14 mouse cellular contexts compared by ENCODE assay signal in genomic region chr14:25759981-25760537, GRCm38 (mm10). TPM values are rescaled to one million over a fixed set of nuclear protein-coding genes. Genes with fewer than 3 reads are reported as not detected.
A peak's percentile ranks its signal among the peaks of the same experiment; 100 is the strongest.
DNase-seq lines count a peak whose midpoint lies in the region; ATAC-seq and TF ChIP-seq lines count a peak whose summit lies in the region.
"Had no signal": no experiment of that assay in that cellular context is flagged by ENCODE, and none has a peak within 500 bp of the region (broad histone marks: within the 10 kb centered on the region; RNA-seq: fewer than 3 reads in every experiment).

No protein-coding gene starts in this region.

- 43% methylated on average over 8 of the region's 8 CpGs for whole genome bisulfite sequencing in kidney, adult 2 months
- WGBS in intestine, embryonic 16.5 days: 45% methylated on average over 8 of the region's 8 CpGs

- DNase-seq in kidney, adult 2 months: no peak
- DNase-seq in kidney, adult 8-10 months: no peak
- DNase-seq in 3134 (ENCODE audit: extremely low read depth, insufficient read length, low spot score): peak; percentile 51
- DNase-seq in Muller cell, postnatal 12 days (ENCODE audit: inconsistent ontology term): peak; percentile 46
- no peak for DNase-seq in thymus, postnatal 25 days
- DNase-seq: cerebellum, postnatal 25 days; right cerebral cortex, postnatal 4 days; thymus, postnatal 36 days had no signal

- TF ChIP-seq POLR2A in kidney, adult 2 months (IDR thresholded peaks at IDR 0.05; ENCODE audit: low read depth, low read length): no peak

- peak overlapping the region; percentile 21 for H3K9ac ChIP-seq in intestine, embryonic 16.5 days (ENCODE audit: low read depth, low read length)
- H3K9ac ChIP-seq: forebrain, embryonic 15.5 days; hindbrain, embryonic 13.5 days; neural tube, embryonic 12.5 days had no signal

- no peak overlapping the region for H3K4me2 ChIP-seq in intestine, embryonic 16.5 days (ENCODE audit: low read depth, low read length)
- H3K4me2 ChIP-seq: forebrain, embryonic 15.5 days; hindbrain, embryonic 13.5 days; neural tube, embryonic 12.5 days had no signal

- no peak for TF ChIP-seq CTCF in kidney, adult 2 months (conservative IDR thresholded peaks at IDR 0.05; ENCODE audit: insufficient read depth, insufficient read length, low read depth, low read length)

- 0 out of 2 replicates have a peak, but pooled peaks cover 7% of the 10 kb centered on the region for H3K4me1 ChIP-seq in kidney, adult 2 months (ENCODE audit: control insufficient read depth, insufficient read depth, low read length)
- H3K4me1 ChIP-seq in intestine, embryonic 16.5 days (ENCODE audit: control insufficient read depth, insufficient read depth, low read length): peaks cover 48% of the 10 kb centered on the region

- no peak overlapping the region for H3K4me3 ChIP-seq in kidney, adult 2 months (ENCODE audit: insufficient read depth, low read depth, low read length)
- no peak overlapping the region for H3K4me3 ChIP-seq in intestine, embryonic 16.5 days (ENCODE audit: low read length)
- H3K4me3 ChIP-seq: forebrain, embryonic 15.5 days; hindbrain, embryonic 13.5 days; megakaryocyte, embryonic 14.5 days; neural tube, embryonic 12.5 days had no signal

- no peak for ATAC-seq in intestine, embryonic 16.5 days
- ATAC-seq in cerebellum, adult (ENCODE audit: insufficient number of reproducible peaks, low FRiP score, low TSS enrichment): no peak
- ATAC-seq: forebrain, embryonic 15.5 days had no signal

- no peaks in the 10 kb centered on the region for H3K27me3 ChIP-seq in kidney, adult 2 months (replicated peaks; ENCODE audit: control insufficient read depth, insufficient read depth, low read length)
- no peaks in the 10 kb centered on the region for H3K27me3 ChIP-seq in intestine, embryonic 16.5 days (replicated peaks; ENCODE audit: control insufficient read depth, insufficient read depth, low read length)
- H3K27me3 ChIP-seq: forebrain, embryonic 15.5 days; neural tube, embryonic 12.5 days had no signal

- no peaks in the 10 kb centered on the region for H3K36me3 ChIP-seq in kidney, adult 2 months (ENCODE audit: control insufficient read depth, insufficient read depth, low read length)
- H3K36me3 ChIP-seq in intestine, embryonic 16.5 days (ENCODE audit: control insufficient read depth, insufficient read depth, low read length): no peaks in the 10 kb centered on the region; the same call in 1 of the 2 replicates
- H3K36me3 ChIP-seq: forebrain, embryonic 15.5 days; hindbrain, embryonic 13.5 days had no signal

- H3K27ac ChIP-seq in kidney, adult 2 months (ENCODE audit: insufficient read depth, low read depth, low read length): peak overlapping the region; percentile 18; the same call in 1 of the 2 replicates
- peak overlapping the region; percentile 76 for H3K27ac ChIP-seq in intestine, embryonic 16.5 days (ENCODE audit: low read length)
- H3K27ac ChIP-seq: forebrain, embryonic 15.5 days; hindbrain, embryonic 13.5 days; neural tube, embryonic 12.5 days had no signal

- no peaks in the 10 kb centered on the region for H3K9me3 ChIP-seq in intestine, embryonic 16.5 days (ENCODE audit: control insufficient read depth, low read length)
- H3K9me3 ChIP-seq: forebrain, embryonic 15.5 days; hindbrain, embryonic 13.5 days; megakaryocyte, embryonic 14.5 days; neural tube, embryonic 12.5 days had no signal

RNA-seq across cellular contexts. Expression of gene Zcchc24, which starts 8.8 kb away (rescaled TPM):
- 12.4 TPM in 2 replicates for polyA plus RNA-seq in kidney, adult 2 months (2012; rRNA removed)
- polyA plus RNA-seq in intestine, embryonic 16.5 days (2015; fragmentation: Nextera tagmentation; extraction: Ambion mirVana): 9.1 and 10.0 TPM in 2 replicates

Comparison
In these comparisons a context has a peak if more than half of its experiments do, and no peak if none do; other contexts are left out.
1. DNase-seq: peak in 3134 (single experiment) and Muller cell, postnatal 12 days (single experiment); none in kidney, adult 2 months (single experiment), kidney, adult 8-10 months (0 of 2) and thymus, postnatal 25 days (single experiment).